Mouse (Mus musculus) CH12.LX (cell line): ENCODE data around the gene Prepl. TPM values are rescaled to one million over a fixed set of nuclear protein-coding genes. Genes with fewer than 3 reads are reported as not detected.

ENCODE experiments used
- DNase-seq: peaks from one replicate; pipeline ENCODE4 v3.0.0-alpha.2; 2013; ENCODE audit errors: extremely low read depth
- H3K27ac ChIP-seq: 2 replicates; pipeline ENCODE4 v1.5.1; 2012; ENCODE audit warnings: low read depth, mild to moderate bottlenecking, control low read depth, moderate library complexity; ENCODE audit not compliant: insufficient read depth
- H3K27me3 ChIP-seq: replicated peaks from 2 replicates; pipeline ENCODE3; 2012; ENCODE audit warnings: inconsistent platforms
- H3K36me3 ChIP-seq, 2 experiments: replicated peaks in 1 of 2; 2 replicates each; pipeline versions ENCODE3 to v1.6.1; 2012; ENCODE audit warnings: inconsistent platforms in 1 of 2, low read length in 1 of 2, mild to moderate bottlenecking in 1 of 2, mixed read lengths in 1 of 2, moderate library complexity in 1 of 2; ENCODE audit not compliant: control insufficient read depth in 1 of 2, insufficient read depth in 1 of 2
- H3K4me1 ChIP-seq, 2 experiments: 2 replicates each; pipeline ENCODE4 v1.6.1; 2012; ENCODE audit warnings: inconsistent platforms in 1 of 2, moderate library complexity in 1 of 2; ENCODE audit not compliant: insufficient read depth in 2 of 2, control insufficient read depth in 1 of 2
- H3K4me2 ChIP-seq: 2 replicates; pipeline ENCODE4 v1.6.1; 2012; ENCODE audit warnings: low read depth, mild to moderate bottlenecking, control low read depth; ENCODE audit not compliant: poor library complexity, insufficient read depth, severe bottlenecking
- H3K4me3 ChIP-seq, 3 experiments: fragments of 150-350 bp in 1 of 3; sonication (generic) in 1 of 3; replicated peaks in 1 of 3; 2 replicates each; pipeline versions ENCODE3 to v1.5.1; 2011 to 2012; ENCODE audit warnings: low read depth in 2 of 3, low read length in 2 of 3, mild to moderate bottlenecking in 2 of 3, moderate library complexity in 2 of 3, control low read depth in 1 of 3, improper control_type of control experiment in 1 of 3, inconsistent platforms in 1 of 3, mixed read lengths in 1 of 3; ENCODE audit not compliant: poor library complexity in 1 of 3
- H3K79me2 ChIP-seq: replicated peaks from 2 replicates; pipeline ENCODE4 v1.6.1; 2012; ENCODE audit warnings: mild to moderate bottlenecking, moderate library complexity; ENCODE audit not compliant: control insufficient read depth, poor library complexity, insufficient read depth, severe bottlenecking; ENCODE audit errors: extremely low read depth
- H3K9ac ChIP-seq: 2 replicates; pipeline ENCODE4 v1.6.1; 2012; ENCODE audit warnings: low read depth, mild to moderate bottlenecking, control low read depth, moderate library complexity; ENCODE audit not compliant: insufficient read depth
- H3K9me3 ChIP-seq: replicated peaks from 2 replicates; pipeline ENCODE3; 2012; ENCODE audit warnings: low read length, inconsistent platforms, mixed read lengths
- BHLHE40 ChIP-seq: IDR thresholded peaks from 2 replicates; pipeline ENCODE4 v1.6.1; 2011; ENCODE audit warnings: mild to moderate bottlenecking, low read depth, low read length, improper control_type of control experiment
- CHD1 ChIP-seq: IDR thresholded peaks from 2 replicates; pipeline ENCODE4 v1.6.1; 2012; ENCODE audit warnings: low read depth, low read length, improper control_type of control experiment, inconsistent platforms
- CHD2 ChIP-seq: IDR thresholded peaks from 2 replicates; pipeline ENCODE4 v1.6.1; 2011; ENCODE audit warnings: low read length, improper control_type of control experiment
- CTCF ChIP-seq, 2 experiments: IDR thresholded peaks in 1 of 2; conservative IDR thresholded peaks in 1 of 2; 2 replicates each; pipeline ENCODE4 v1.5.1; 2011 to 2012; ENCODE audit warnings: low read depth in 2 of 2, low read length in 2 of 2, improper control_type of control experiment in 1 of 2, inconsistent platforms in 1 of 2, mild to moderate bottlenecking in 1 of 2, moderate library complexity in 1 of 2
- E2F4 ChIP-seq: IDR thresholded peaks from 2 replicates; pipeline ENCODE4 v1.6.1; 2011; ENCODE audit warnings: low read depth, low read length, improper control_type of control experiment; ENCODE audit not compliant: insufficient replicate concordance
- ELF1 ChIP-seq: IDR thresholded peaks from 2 replicates; pipeline ENCODE4 v1.6.1; 2014; ENCODE audit warnings: low read depth, mild to moderate bottlenecking, inconsistent platforms, low read length, improper control_type of control experiment
- EP300 ChIP-seq: IDR thresholded peaks from 2 replicates; pipeline ENCODE4 v1.6.1; 2011; ENCODE audit warnings: low read length, improper control_type of control experiment
- ETS1 ChIP-seq: conservative IDR thresholded peaks from 2 replicates; pipeline ENCODE4 v1.6.1; 2012; ENCODE audit warnings: low read depth, mild to moderate bottlenecking, inconsistent platforms, low read length, improper control_type of control experiment, moderate library complexity
- GABPA ChIP-seq: IDR thresholded peaks from 2 replicates; pipeline ENCODE4 v1.6.1; 2012; ENCODE audit warnings: low read depth, low read length, improper control_type of control experiment, inconsistent platforms; ENCODE audit not compliant: insufficient replicate concordance
- HCFC1 ChIP-seq: IDR thresholded peaks from 2 replicates; pipeline ENCODE4 v1.6.1; 2012; ENCODE audit warnings: low read depth, mild to moderate bottlenecking, inconsistent platforms, low read length, improper control_type of control experiment
- IRF4 ChIP-seq: IDR thresholded peaks from 2 replicates; pipeline ENCODE4 v1.6.1; 2014; ENCODE audit warnings: low read depth, mild to moderate bottlenecking, inconsistent platforms, low read length, improper control_type of control experiment
- PAX5 ChIP-seq: IDR thresholded peaks from 2 replicates; pipeline ENCODE4 v1.6.1; 2012; ENCODE audit warnings: low read length, inconsistent platforms, mixed read lengths
- RAD21 ChIP-seq: IDR thresholded peaks from 2 replicates; pipeline ENCODE4 v1.6.1; 2011; ENCODE audit warnings: low read depth, mild to moderate bottlenecking, low read length, improper control_type of control experiment, moderate library complexity
- RCOR1 ChIP-seq: conservative IDR thresholded peaks from 2 replicates; pipeline ENCODE4 v1.6.1; 2012; ENCODE audit warnings: low read depth, mild to moderate bottlenecking, inconsistent platforms, low read length, improper control_type of control experiment
- TBP ChIP-seq: conservative IDR thresholded peaks from 2 replicates; pipeline ENCODE4 v1.6.1; 2011; ENCODE audit warnings: low read depth, low read length, improper control_type of control experiment
- ZC3H11A ChIP-seq: IDR thresholded peaks from 2 replicates; pipeline ENCODE4 v1.6.1; 2012; ENCODE audit warnings: low read depth, mild to moderate bottlenecking, inconsistent platforms, low read length, improper control_type of control experiment
- ZNF384 ChIP-seq: IDR thresholded peaks from 2 replicates; pipeline ENCODE4 v1.6.1; 2012; ENCODE audit warnings: low read depth, low read length, improper control_type of control experiment, inconsistent platforms
- dilution Hi-C: fragments of 300-500 bp; cut with MboI; formaldehyde crosslinking; loops from 2 replicates; pipeline ENCODE4 v1.14.3; 2020; ENCODE audit warnings: low sequenced_read_pairs; ENCODE audit not compliant: extremely low pct_unique_long_range_greater_than_20kb, extremely low pct_ligation_motif_present
- in situ Hi-C: fragments of 300-500 bp; cut with MboI; formaldehyde crosslinking; loops from 3 replicates; pipeline ENCODE4 v1.14.3; 2019; ENCODE audit warnings: low sequenced_read_pairs, low pct_ligation_motif_present, low pct_unique_long_range_greater_than_20kb, mixed read lengths
- polyA plus RNA-seq: library from polyadenylated mRNA; unstranded; fragments of >175 nt; gene quantifications from 2 replicates; pipeline ENCODE4 v1.2.1, GENCODE M21; 2012; ENCODE audit warnings: low read depth; ENCODE audit not compliant: insufficient read length
- total RNA-seq, 2 experiments: library from RNA; depleted of rRNA; stranded (reverse); fragments of 300-350 nt in 1 of 2; fragments of >200 nt in 1 of 2; gene quantifications; 2 replicates each; pipeline ENCODE4 v1.2.3; 2012 to 2014

The Prepl gene
- total and polyA plus RNA-seq, 3 experiments: 7.0 to 22.9 (median 8.5) TPM

- dilution Hi-C loops (no loop called here), in situ Hi-C loops (no loop called here)
- H3K27me3 ChIP-seq: no peaks in the 10 kb centered on the region
These were observed 41.7 kb downstream of the Prepl start for GRCm38 (mm10) chr17:85048379-85048778.

GRCm38 (mm10) chr17:85045160-85045559, 44.9 kb downstream of the Prepl start:
- no peak overlapping the region for H3K9ac ChIP-seq

More at GRCm38 (mm10) chr17:85048379-85048778, 41.7 kb downstream of the Prepl start:
- Histone ChIP-seq H3K9ac (no peak overlapping the region), H3K9me3 (no peaks in the 10 kb centered on the region), H3K4me2 (no peak overlapping the region), H3K79me2 (no peaks in the 10 kb centered on the region), H3K27ac (no peak overlapping the region), H3K4me1 (no peaks in the 10 kb centered on the region), H3K4me3 (no peak overlapping the region), H3K36me3 (no peaks in the 10 kb centered on the region)
- no peak for TF ChIP-seq GABPA
- no peak for TF ChIP-seq TBP
- no peak for TF ChIP-seq HCFC1
- TF ChIP-seq CHD1: no peak
- TF ChIP-seq EP300: no peak
- no peak for TF ChIP-seq ZC3H11A
- no peak for TF ChIP-seq CTCF (conservative IDR thresholded peaks at IDR 0.05 in 1 of 2, IDR thresholded peaks at IDR 0.05 in 1 of 2; ENCODE audit: low read depth in 2 of 2, low read length in 2 of 2)
- no peak for TF ChIP-seq ZNF384
- no peak for TF ChIP-seq CHD2
- no peak for TF ChIP-seq ETS1
- TF ChIP-seq RCOR1: no peak
- no peak for TF ChIP-seq BHLHE40
- TF ChIP-seq E2F4: no peak
- TF ChIP-seq IRF4: no peak
- no peak for TF ChIP-seq PAX5
- no peak for TF ChIP-seq ELF1
- no peak for DNase-seq

More at GRCm38 (mm10) chr17:85045160-85045559, 44.9 kb downstream of the Prepl start:
- Histone ChIP-seq H3K27me3 (no peaks in the 10 kb centered on the region), H3K36me3 (no peaks in the 10 kb centered on the region), H3K4me3 (no peak overlapping the region), H3K9me3 (no peaks in the 10 kb centered on the region), H3K4me2 (no peak overlapping the region), H3K79me2 (no peaks in the 10 kb centered on the region), H3K27ac (no peak overlapping the region)
- in situ Hi-C loops: no loop called here
- TF ChIP-seq CTCF (conservative IDR thresholded peaks at IDR 0.05 in 1 of 2, IDR thresholded peaks at IDR 0.05 in 1 of 2; ENCODE audit: low read depth in 2 of 2, low read length in 2 of 2) (peak in 1 of 2 experiments; percentile 48; a peak in 2 of 4 replicates), RAD21 (no peak)
- TF ChIP-seq, all 38 proteins: peak for 1
- peaks cover 0 to 2% of the 10 kb centered on the region in 2 experiments; a peak in 1 of 4 replicates for H3K4me1 ChIP-seq
- dilution Hi-C loops: no loop called here
- DNase-seq: no peak
